Mouse (Mus musculus) G1E (cell line): ENCODE data around the gene Fam169a. TPM values are rescaled to one million over a fixed set of nuclear protein-coding genes. Genes with fewer than 3 reads are reported as not detected.
"Not testable (repeated sequence)": the region's sequence is repeated elsewhere in the genome, so short reads cannot be mapped to it uniquely, and the experiment has no call there.

Experiments used
- ATAC-seq: 2 replicates; pipeline ENCODE4 v1.8.0; 2016; ENCODE audit warnings: mild to moderate bottlenecking; ENCODE audit not compliant: insufficient number of reproducible peaks, poor library complexity, low FRiP score, severe bottlenecking; ENCODE audit errors: extremely low read depth
- DNase-seq: peaks from one replicate; pipeline ENCODE4 v3.0.0; 2012; ENCODE audit warnings: low spot score
- H3K27me3 ChIP-seq: 2 replicates; pipeline ENCODE4 v1.6.1; 2012; ENCODE audit warnings: mild to moderate bottlenecking, low read length, inconsistent platforms; ENCODE audit not compliant: insufficient read depth
- H3K36me3 ChIP-seq: replicated peaks from 2 replicates; pipeline ENCODE3; 2012; ENCODE audit warnings: mild to moderate bottlenecking, inconsistent platforms
- H3K4me1 ChIP-seq: 2 replicates; pipeline ENCODE4 v1.6.1; 2012; ENCODE audit warnings: low read depth, low read length, inconsistent platforms, mixed read lengths; ENCODE audit not compliant: insufficient read depth
- H3K4me3 ChIP-seq: 2 replicates; pipeline ENCODE4 v1.5.1; 2012; ENCODE audit warnings: low read depth, mild to moderate bottlenecking, inconsistent platforms, low read length, moderate library complexity, mixed read lengths
- H3K9me3 ChIP-seq: replicated peaks from 2 replicates; pipeline ENCODE4 v1.6.1; 2012; ENCODE audit warnings: inconsistent platforms
- CTCF ChIP-seq: IDR thresholded peaks from 2 replicates; pipeline ENCODE4 v1.5.1; 2012; ENCODE audit warnings: low read depth, low read length, inconsistent platforms, mixed read lengths
- GATA1 ChIP-seq: IDR thresholded peaks from 2 replicates; pipeline ENCODE4 v1.6.1; 2012; ENCODE audit warnings: borderline replicate concordance, low read length, inconsistent platforms, mixed read lengths
- GATA2 ChIP-seq: IDR thresholded peaks from 2 replicates; pipeline ENCODE4 v1.6.1; 2012; ENCODE audit warnings: low read depth, low read length, inconsistent platforms, borderline replicate concordance
- POLR2AphosphoS5 ChIP-seq: IDR thresholded peaks from 2 replicates; pipeline ENCODE4 v1.6.1; 2012; ENCODE audit warnings: low read depth, low read length, inconsistent platforms; ENCODE audit not compliant: insufficient replicate concordance
- TAL1 ChIP-seq: conservative IDR thresholded peaks from 2 replicates; pipeline ENCODE4 v1.6.1; 2012; ENCODE audit warnings: low read depth, low read length, inconsistent platforms, mixed read lengths
- polyA plus RNA-seq: library from polyadenylated mRNA; stranded (reverse); fragments of >175 nt; gene quantifications from 2 replicates; pipeline ENCODE4 v1.2.3, GENCODE M21; 2012
- total RNA-seq, 2 experiments: library from RNA; stranded (forward) in 1 of 2; stranded (reverse) in 1 of 2; fragments of 200-1000 nt in 1 of 2; fragments of >200 nt in 1 of 2; fragmentation: Nextera tagmentation in 1 of 2; gene quantifications; 2 replicates each; pipeline ENCODE4 v1.2.3; 2014 to 2017

Gene Fam169a
- total and polyA plus RNA-seq, 3 experiments, result 0.49 TPM; not detected in 2

GRCm38 (mm10) chr13:97121341-97121740 is 54.3 kb downstream of the Fam169a start:
- ATAC-seq, result no peak
- H3K4me1 ChIP-seq, result no peaks in the 10 kb centered on the region
- no peak for DNase-seq
- H3K36me3 ChIP-seq, result no peaks in the 10 kb centered on the region
- no peak for TF ChIP-seq POLR2AphosphoS5
- TF ChIP-seq CTCF, result no peak
- no peak for TF ChIP-seq GATA1
- no peak for TF ChIP-seq GATA2
- TF ChIP-seq TAL1, result no peak
- no peak overlapping the region for H3K4me3 ChIP-seq
- H3K27me3 ChIP-seq, result peaks cover 5% of the 10 kb centered on the region; the same call in 1 of the 2 replicates
- no peaks in the 10 kb centered on the region for H3K9me3 ChIP-seq

- H3K4me3 ChIP-seq, H3K27me3 ChIP-seq, ATAC-seq, H3K4me1 ChIP-seq, H3K9me3 ChIP-seq, DNase-seq: not testable (repeated sequence)
- H3K36me3 ChIP-seq, result peaks cover 35% of the 10 kb centered on the region
These were observed 62.6 kb downstream of the Fam169a start for GRCm38 (mm10) chr13:97129654-97130053.

GRCm38 (mm10) chr13:97130413-97130812 is 63.3 kb downstream of the Fam169a start:
- H3K4me1 ChIP-seq, H3K9me3 ChIP-seq, H3K4me3 ChIP-seq, ATAC-seq, DNase-seq, H3K27me3 ChIP-seq: not testable (repeated sequence)
- H3K36me3 ChIP-seq, result peaks cover 43% of the 10 kb centered on the region

GRCm38 (mm10) chr13:97137466-97138400 is 70.6 kb downstream of the Fam169a start, which contains the start of the genes Gfm2 and Nsa2:
Gene Gfm2, plus strand, starts transcription at chr13:97137937.
Gene Nsa2, minus strand, starts transcription at chr13:97137937.
- ATAC-seq, result peak; percentile 98

GRCm38 (mm10) chr13:97138404-97138931 is 71.4 kb downstream of the Fam169a start:
- H3K27me3 ChIP-seq, H3K4me1 ChIP-seq, H3K9me3 ChIP-seq, DNase-seq, ATAC-seq: not testable (repeated sequence)
- Histone ChIP-seq H3K4me3 (peak overlapping the region; percentile 94), H3K36me3 (peaks cover 54% of the 10 kb centered on the region)

More at GRCm38 (mm10) chr13:97137466-97138400, 70.6 kb downstream of the Fam169a start, which contains the start of the genes Gfm2 and Nsa2:
- DNase-seq, result peak; percentile 69
- Histone ChIP-seq H3K4me1 (peaks cover 8% of the 10 kb centered on the region), H3K9me3 (no peaks in the 10 kb centered on the region), H3K4me3 (peak within 1 kb of the TSS; percentile 94), H3K27me3 (no peaks in the 10 kb centered on the region), H3K36me3 (peaks cover 51% of the 10 kb centered on the region)
- TF ChIP-seq GATA2, result no peak
- TF ChIP-seq GATA1, result no peak
- TF ChIP-seq TAL1, result no peak
- no peak for TF ChIP-seq CTCF
- no peak for TF ChIP-seq POLR2AphosphoS5

- DNase-seq (no peak), ATAC-seq (no peak)
- H3K27me3 ChIP-seq, result no peaks in the 10 kb centered on the region
- peaks cover 61% of the 10 kb centered on the region for H3K36me3 ChIP-seq
- no peak overlapping the region for H3K4me3 ChIP-seq
- peaks cover 8% of the 10 kb centered on the region for H3K4me1 ChIP-seq
- H3K9me3 ChIP-seq, result no peaks in the 10 kb centered on the region
- no peak for TF ChIP-seq TAL1
- no peak for TF ChIP-seq GATA1
- TF ChIP-seq CTCF, result no peak
- no peak for TF ChIP-seq GATA2
- no peak for TF ChIP-seq POLR2AphosphoS5
These were observed 75.2 kb downstream of the Fam169a start for GRCm38 (mm10) chr13:97142321-97142720.

GRCm38 (mm10) chr13:97145834-97146233 is 78.7 kb downstream of the Fam169a start:
- TF ChIP-seq CTCF, result peak; percentile 50
- TF ChIP-seq GATA1, result no peak
- TF ChIP-seq TAL1, result no peak
- no peak for TF ChIP-seq GATA2
- TF ChIP-seq POLR2AphosphoS5, result no peak
- H3K4me3 ChIP-seq, result no peak overlapping the region
- 0 out of 2 replicates have a peak, but pooled peaks have one; percentile 28 for ATAC-seq
- DNase-seq, result no peak
- H3K9me3 ChIP-seq, result no peaks in the 10 kb centered on the region
- peaks cover 77% of the 10 kb centered on the region for H3K36me3 ChIP-seq
- no peaks in the 10 kb centered on the region; the same call in 1 of the 2 replicates for H3K4me1 ChIP-seq
- no peaks in the 10 kb centered on the region for H3K27me3 ChIP-seq
